Mouse (Mus musculus): ENCODE results near the gene Slc38a10.
A peak's percentile ranks its signal among the peaks of the same experiment; 100 is the strongest.

DNA sequence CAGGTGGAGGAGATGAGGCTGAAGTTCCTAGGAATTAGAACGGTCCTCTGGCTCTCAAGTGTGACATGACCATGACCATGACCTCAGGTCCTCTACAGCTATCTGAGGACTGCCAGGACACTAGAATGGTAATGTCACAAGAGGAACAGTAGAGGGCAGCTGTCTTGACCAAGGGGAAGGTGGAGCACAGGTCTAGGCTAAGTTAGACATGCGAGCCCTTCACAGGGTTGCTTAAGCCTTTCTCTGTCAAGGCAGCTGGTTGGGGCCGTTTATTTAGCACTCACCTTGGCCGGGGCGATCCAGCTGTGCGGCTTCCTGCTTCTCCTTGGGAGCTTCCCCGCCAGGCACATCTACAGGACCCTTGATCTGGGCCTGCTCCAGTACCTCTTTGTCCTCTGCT is 40.6 kb downstream of the Slc38a10 start:
- TF ChIP-seq CTCF (IDR thresholded peaks at IDR 0.05; ENCODE audit: low read depth, low read length), result peak; percentile 30
- no peak for TF ChIP-seq POLR2A (IDR thresholded peaks at IDR 0.05; ENCODE audit: insufficient read depth, low read length)
- TF ChIP-seq EP300 (IDR thresholded peaks at IDR 0.05; ENCODE audit: insufficient read depth, low read depth, low read length), result no peak

Measured in ES-Bruce4 (cell line).